Mouse (Mus musculus): ENCODE measurements around the gene Klk12. TPM values are rescaled to one million over a fixed set of nuclear protein-coding genes. Genes with fewer than 3 reads are reported as not detected.

The Klk12 gene
- polyA plus RNA-seq (2012; ENCODE audit: insufficient read depth, insufficient read length, low replicate concordance, missing spikeins): not detected in 2 replicates

DNA sequence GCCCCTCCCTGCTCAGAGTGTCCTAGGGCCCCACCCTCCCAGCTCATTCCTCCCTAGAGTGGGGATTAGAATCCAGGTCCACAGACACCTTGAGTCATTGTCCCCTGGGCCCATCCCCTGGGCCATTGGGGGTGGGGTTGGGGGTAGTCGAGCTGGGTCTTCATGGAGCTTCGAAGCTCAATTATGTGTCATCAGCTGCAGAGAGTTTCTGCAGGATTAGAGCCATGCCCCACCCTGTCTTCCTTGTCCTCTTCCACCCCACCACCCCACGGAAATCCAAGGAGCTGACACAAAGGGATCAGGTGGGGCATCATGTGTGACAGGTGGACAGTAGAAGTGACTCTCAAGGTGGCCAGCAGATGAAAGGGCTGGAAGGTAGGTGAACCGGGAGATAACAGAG is at the start of gene Klk12:
Klk12 (plus strand) TSS at position 301 of the 400 bp plus-strand sequence.
- no peak within 1 kb of the TSS for H3K4me3 ChIP-seq (ENCODE audit: insufficient read depth, low read depth, low read length)
- WGBS: 81% methylated on average over 4 of the region's 4 CpGs
- no peak for TF ChIP-seq CTCF (IDR thresholded peaks at IDR 0.05; ENCODE audit: insufficient read depth, low read depth, low read length)
- TF ChIP-seq POLR2A (IDR thresholded peaks at IDR 0.05; ENCODE audit: insufficient read depth, low read depth, low read length): no peak

DNA sequence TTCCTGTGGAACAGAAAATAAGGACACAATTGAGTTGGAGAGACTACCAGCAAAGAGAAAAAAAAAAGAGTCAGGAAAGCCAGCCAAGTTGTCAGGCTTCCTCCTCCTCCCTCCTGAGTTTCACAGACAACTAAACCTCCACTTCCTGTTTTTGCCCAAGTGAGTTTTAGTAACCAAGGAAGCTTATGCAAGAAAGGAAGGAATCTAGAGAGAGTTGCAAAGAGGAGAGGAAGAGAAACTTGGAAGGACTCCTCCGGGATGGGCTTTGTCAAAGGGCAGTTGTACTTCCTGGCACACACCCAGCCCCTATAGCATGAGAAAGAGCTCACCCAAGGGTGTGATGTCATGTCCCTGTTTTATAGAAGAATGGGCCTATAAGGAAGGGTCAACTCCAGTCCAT is 20.9 kb upstream of the Klk12 start:
- 31% methylated on average over 1 of the region's 1 CpGs for WGBS

More for the DNA sequence above, at the start of gene Klk12:
- Histone ChIP-seq H3K4me1 (ENCODE audit: control insufficient read depth, insufficient read depth, low read length) (no peaks in the 10 kb centered on the region), H3K27ac (ENCODE audit: insufficient read depth, low read depth, low read length) (no peak within 1 kb of the TSS)

DNA sequence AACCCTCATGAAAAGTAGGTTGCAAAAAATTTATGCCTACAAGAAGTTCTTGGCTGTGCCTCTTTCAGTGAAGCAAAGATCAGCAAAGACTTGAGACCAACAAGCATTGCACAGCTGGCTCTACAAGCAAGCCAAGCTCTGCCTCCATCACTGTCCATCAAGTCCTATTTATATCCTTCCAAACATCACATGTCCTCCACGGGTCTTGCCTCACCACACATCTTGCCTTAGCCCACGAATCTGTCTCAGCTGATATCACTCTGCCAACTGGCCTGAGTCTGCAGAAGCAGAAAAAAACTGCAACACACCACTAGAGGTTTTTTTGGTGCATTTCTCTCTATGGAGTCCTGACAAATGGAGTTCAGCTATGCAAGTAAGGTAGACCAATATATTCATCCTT is 15.9 kb upstream of the Klk12 start:
- WGBS: 68% methylated on average over 2 of the region's 2 CpGs
- Histone ChIP-seq H3K4me3 (ENCODE audit: insufficient read depth, low read depth, low read length) (no peak overlapping the region), H3K4me1 (ENCODE audit: control insufficient read depth, insufficient read depth, low read length) (no peaks in the 10 kb centered on the region), H3K27ac (ENCODE audit: insufficient read depth, low read depth, low read length) (no peak overlapping the region)
- TF ChIP-seq POLR2A (IDR thresholded peaks at IDR 0.05; ENCODE audit: insufficient read depth, low read depth, low read length) (no peak), CTCF (IDR thresholded peaks at IDR 0.05; ENCODE audit: insufficient read depth, low read depth, low read length) (no peak)

More for the DNA sequence above, 20.9 kb upstream of the Klk12 start:
- no peaks in the 10 kb centered on the region for H3K4me1 ChIP-seq (ENCODE audit: control insufficient read depth, insufficient read depth, low read length)
- no peak for TF ChIP-seq POLR2A (IDR thresholded peaks at IDR 0.05; ENCODE audit: insufficient read depth, low read depth, low read length)
- TF ChIP-seq CTCF (IDR thresholded peaks at IDR 0.05; ENCODE audit: insufficient read depth, low read depth, low read length): no peak
- H3K4me3 ChIP-seq (ENCODE audit: insufficient read depth, low read depth, low read length): no peak overlapping the region
- no peak overlapping the region for H3K27ac ChIP-seq (ENCODE audit: insufficient read depth, low read depth, low read length)

DNA sequence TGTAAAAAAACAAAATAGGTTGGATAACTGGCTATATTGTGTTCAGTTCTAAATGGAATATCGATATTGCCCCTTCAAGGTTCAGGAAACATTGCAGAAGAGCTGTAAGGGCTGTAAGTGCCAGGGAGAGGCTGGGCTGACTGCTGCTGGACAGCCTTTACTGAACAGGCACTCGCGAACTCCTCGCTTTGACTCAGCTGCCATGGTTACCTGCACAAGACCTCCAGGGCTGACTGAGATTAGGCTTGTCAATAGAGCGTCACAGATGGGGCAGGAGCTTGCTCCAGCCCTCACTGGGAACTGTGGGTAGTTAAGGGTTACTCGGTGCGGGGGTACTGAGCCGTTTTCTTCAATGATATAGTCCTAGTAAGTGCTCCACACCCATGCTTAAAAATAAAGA is 2.2 kb upstream of the Klk12 start:
- WGBS: 31% methylated on average over 8 of the region's 8 CpGs
- Histone ChIP-seq H3K4me3 (ENCODE audit: insufficient read depth, low read depth, low read length) (no peak overlapping the region), H3K4me1 (ENCODE audit: control insufficient read depth, insufficient read depth, low read length) (no peaks in the 10 kb centered on the region), H3K27ac (ENCODE audit: insufficient read depth, low read depth, low read length) (no peak overlapping the region)
- TF ChIP-seq POLR2A (IDR thresholded peaks at IDR 0.05; ENCODE audit: insufficient read depth, low read depth, low read length) (no peak), CTCF (IDR thresholded peaks at IDR 0.05; ENCODE audit: insufficient read depth, low read depth, low read length) (no peak)

DNA sequence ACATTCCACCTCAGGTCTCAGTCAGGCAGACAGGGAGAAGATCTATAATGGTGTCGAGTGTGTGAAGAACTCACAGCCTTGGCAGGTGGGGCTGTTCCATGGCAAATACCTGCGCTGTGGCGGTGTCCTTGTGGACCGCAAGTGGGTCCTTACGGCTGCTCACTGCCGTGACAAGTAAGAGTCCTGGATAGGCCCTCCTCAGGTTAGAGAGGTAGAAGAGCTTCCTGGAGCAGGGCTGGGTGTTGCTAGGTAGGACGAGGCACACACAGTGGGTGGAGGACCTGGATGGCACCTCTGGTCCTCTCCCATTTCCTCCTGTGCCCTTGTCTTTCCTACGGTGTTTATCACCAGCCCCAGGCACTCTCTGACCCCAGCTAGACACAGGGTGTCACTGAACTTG is 939 bp downstream of the Klk12 start:
- no peak overlapping the region for H3K27ac ChIP-seq (ENCODE audit: insufficient read depth, low read depth, low read length)

DNA sequence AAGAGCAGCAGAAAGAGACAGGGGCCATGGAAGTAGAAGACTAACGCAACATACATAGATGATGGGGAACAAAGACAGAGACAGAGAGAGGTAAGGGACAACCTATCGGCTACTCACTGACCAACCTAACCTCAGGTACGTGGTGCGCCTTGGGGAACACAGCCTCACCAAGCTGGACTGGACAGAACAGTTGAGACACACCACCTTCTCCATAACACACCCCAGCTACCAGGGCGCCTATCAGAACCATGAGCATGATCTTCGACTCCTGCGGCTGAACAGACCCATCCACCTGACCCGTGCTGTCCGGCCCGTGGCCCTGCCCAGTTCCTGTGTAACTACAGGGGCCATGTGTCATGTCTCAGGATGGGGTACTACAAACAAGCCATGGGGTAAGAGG is 2.0 kb downstream of the Klk12 start:
- Histone ChIP-seq H3K4me3 (ENCODE audit: insufficient read depth, low read depth, low read length) (no peak overlapping the region), H3K27ac (ENCODE audit: insufficient read depth, low read depth, low read length) (no peak overlapping the region), H3K4me1 (ENCODE audit: control insufficient read depth, insufficient read depth, low read length) (no peaks in the 10 kb centered on the region)
- TF ChIP-seq POLR2A (IDR thresholded peaks at IDR 0.05; ENCODE audit: insufficient read depth, low read depth, low read length) (no peak), CTCF (IDR thresholded peaks at IDR 0.05; ENCODE audit: insufficient read depth, low read depth, low read length) (no peak)
- WGBS: 96% methylated on average over 10 of the region's 10 CpGs

More for the DNA sequence above, 939 bp downstream of the Klk12 start:
- no peak overlapping the region for H3K4me3 ChIP-seq (ENCODE audit: insufficient read depth, low read depth, low read length)
- 93% methylated on average over 8 of the region's 8 CpGs for WGBS
- no peak for TF ChIP-seq CTCF (IDR thresholded peaks at IDR 0.05; ENCODE audit: insufficient read depth, low read depth, low read length)
- no peak for TF ChIP-seq POLR2A (IDR thresholded peaks at IDR 0.05; ENCODE audit: insufficient read depth, low read depth, low read length)
- H3K4me1 ChIP-seq (ENCODE audit: control insufficient read depth, insufficient read depth, low read length): no peaks in the 10 kb centered on the region

DNA sequence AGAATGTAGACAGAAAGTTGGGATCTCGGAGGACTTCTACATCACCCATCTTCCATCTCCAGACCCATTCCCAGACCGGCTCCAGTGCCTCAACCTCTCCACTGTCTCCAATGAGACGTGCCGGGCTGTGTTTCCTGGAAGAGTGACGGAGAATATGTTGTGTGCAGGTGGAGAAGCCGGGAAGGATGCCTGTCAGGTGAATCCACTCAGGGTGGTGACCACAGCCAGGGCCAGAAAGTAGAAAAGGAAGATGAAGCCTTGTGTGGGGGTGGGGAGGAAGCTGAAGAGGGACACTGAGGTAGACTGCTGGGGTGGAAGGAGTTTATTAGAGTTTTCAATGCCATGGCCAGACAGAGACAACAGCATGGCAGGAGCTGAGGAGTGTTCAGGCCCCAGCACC is 3.2 kb downstream of the Klk12 start:
- Histone ChIP-seq H3K4me1 (ENCODE audit: control insufficient read depth, insufficient read depth, low read length) (no peaks in the 10 kb centered on the region), H3K4me3 (ENCODE audit: insufficient read depth, low read depth, low read length) (no peak overlapping the region), H3K27ac (ENCODE audit: insufficient read depth, low read depth, low read length) (no peak overlapping the region)
- WGBS: 97% methylated on average over 6 of the region's 6 CpGs
- TF ChIP-seq POLR2A (IDR thresholded peaks at IDR 0.05; ENCODE audit: insufficient read depth, low read depth, low read length) (no peak), CTCF (IDR thresholded peaks at IDR 0.05; ENCODE audit: insufficient read depth, low read depth, low read length) (no peak)

DNA sequence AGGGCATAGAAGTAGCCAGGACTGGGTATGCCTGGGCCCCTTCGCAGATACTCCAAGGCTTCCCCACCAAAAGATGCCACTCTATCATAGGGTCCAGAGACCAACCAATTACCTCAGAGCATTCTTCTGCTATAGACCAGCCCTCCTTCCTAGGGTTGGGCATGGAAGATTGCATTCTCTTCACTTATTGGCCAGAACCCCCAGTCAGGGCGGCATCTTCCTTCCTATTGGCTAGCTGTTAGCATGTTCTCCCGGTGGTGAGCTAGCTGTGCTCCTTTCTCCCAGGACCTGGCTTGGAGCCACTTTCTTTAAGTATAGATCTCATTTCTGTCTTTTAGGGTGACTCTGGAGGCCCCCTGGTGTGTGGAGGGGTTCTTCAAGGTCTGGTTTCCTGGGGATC is 4.2 kb downstream of the Klk12 start:
- TF ChIP-seq POLR2A (IDR thresholded peaks at IDR 0.05; ENCODE audit: insufficient read depth, low read depth, low read length) (no peak), CTCF (IDR thresholded peaks at IDR 0.05; ENCODE audit: insufficient read depth, low read depth, low read length) (no peak)
- 80% methylated on average over 3 of the region's 3 CpGs for WGBS
- Histone ChIP-seq H3K27ac (ENCODE audit: insufficient read depth, low read depth, low read length) (no peak overlapping the region), H3K4me3 (ENCODE audit: insufficient read depth, low read depth, low read length) (no peak overlapping the region), H3K4me1 (ENCODE audit: control insufficient read depth, insufficient read depth, low read length) (no peaks in the 10 kb centered on the region)

DNA sequence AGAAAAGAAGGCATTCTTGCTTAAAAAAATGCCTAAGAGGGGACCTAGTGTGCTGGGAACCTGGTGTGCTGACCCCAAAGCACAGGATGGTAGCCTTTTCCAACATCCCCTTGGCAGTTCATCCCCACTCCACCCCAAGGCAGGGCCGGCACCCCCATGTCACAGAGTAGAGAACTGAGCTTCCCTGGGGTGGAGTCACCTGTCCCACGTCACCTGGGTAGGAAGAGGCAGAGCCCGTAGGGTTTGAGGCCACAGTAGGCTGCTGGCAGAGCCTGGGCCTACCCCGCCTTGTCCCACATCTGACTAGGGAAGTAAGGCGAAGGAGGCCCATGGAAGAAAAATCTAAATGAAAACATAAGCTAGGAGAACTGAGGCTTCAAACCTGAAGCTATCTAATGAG is 5.7 kb downstream of the Klk12 start, which contains the start of gene Klk11:
Klk11 (plus strand) TSS at position 241 of the 400 bp plus-strand sequence.
- no peak within 1 kb of the TSS for H3K4me3 ChIP-seq (ENCODE audit: insufficient read depth, low read depth, low read length)
- H3K27ac ChIP-seq (ENCODE audit: insufficient read depth, low read depth, low read length): no peak within 1 kb of the TSS
- TF ChIP-seq POLR2A (IDR thresholded peaks at IDR 0.05; ENCODE audit: insufficient read depth, low read depth, low read length): no peak
- TF ChIP-seq CTCF (IDR thresholded peaks at IDR 0.05; ENCODE audit: insufficient read depth, low read depth, low read length): no peak
- 92% methylated on average over 5 of the region's 5 CpGs for WGBS
- no peaks in the 10 kb centered on the region for H3K4me1 ChIP-seq (ENCODE audit: control insufficient read depth, insufficient read depth, low read length)

DNA sequence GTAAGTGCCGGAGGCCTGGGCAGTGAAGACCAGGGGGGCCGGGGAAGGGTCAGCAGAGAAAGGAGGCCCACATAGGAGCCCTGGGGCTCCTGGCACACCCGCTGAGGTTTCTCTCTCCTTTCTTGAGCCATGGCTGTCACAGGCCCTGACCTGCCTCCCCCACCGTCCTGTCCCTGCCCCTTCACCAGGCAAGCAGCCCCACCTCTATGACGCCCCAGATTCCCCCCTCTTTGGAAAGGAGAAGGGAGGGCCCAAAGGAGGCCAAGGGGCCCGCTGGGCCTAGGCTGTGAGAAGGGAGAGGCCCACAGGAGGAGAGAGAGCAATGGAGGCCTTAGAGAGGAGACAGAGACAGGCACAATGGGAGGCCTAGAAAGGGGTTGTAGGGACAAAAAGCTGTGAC is 6.1 kb downstream of the Klk12 start:
- WGBS: 53% methylated on average over 6 of the region's 6 CpGs
- H3K4me1 ChIP-seq (ENCODE audit: control insufficient read depth, insufficient read depth, low read length): no peaks in the 10 kb centered on the region
- no peak overlapping the region for H3K27ac ChIP-seq (ENCODE audit: insufficient read depth, low read depth, low read length)
- TF ChIP-seq CTCF (IDR thresholded peaks at IDR 0.05; ENCODE audit: insufficient read depth, low read depth, low read length) (no peak), POLR2A (IDR thresholded peaks at IDR 0.05; ENCODE audit: insufficient read depth, low read depth, low read length) (no peak)
- H3K4me3 ChIP-seq (ENCODE audit: insufficient read depth, low read depth, low read length): no peak overlapping the region

Data from olfactory bulb, adult 2 months (tissue).